Mouse (Mus musculus) bone marrow, adult 2 months (tissue): ENCODE results near the gene Fam173b. TPM values are rescaled to one million over a fixed set of nuclear protein-coding genes. Genes with fewer than 3 reads are reported as not detected.
"Not testable (repeated sequence)": the region's sequence is repeated elsewhere in the genome, so short reads cannot be mapped to it uniquely, and the experiment has no call there.

Experiments used
- H3K27ac ChIP-seq: fragments of 200-500 bp; 2 replicates; pipeline ENCODE4 v1.5.1; 2012; ENCODE audit warnings: low read depth, mild to moderate bottlenecking, control low read depth, inconsistent platforms, low read length; ENCODE audit not compliant: control insufficient read depth, poor library complexity, insufficient read depth
- H3K4me1 ChIP-seq: fragments of 200-500 bp; 2 replicates; pipeline ENCODE4 v1.6.1; 2011; ENCODE audit warnings: low read length; ENCODE audit not compliant: control insufficient read depth, insufficient read depth
- H3K4me3 ChIP-seq: fragments of 200-500 bp; replicated peaks from 2 replicates; pipeline ENCODE3; 2011; ENCODE audit warnings: mild to moderate bottlenecking, low read depth, low read length, control low read depth; ENCODE audit not compliant: control insufficient read depth
- CTCF ChIP-seq: fragments of 200-500 bp; IDR thresholded peaks from 2 replicates; pipeline ENCODE4 v1.5.1; 2011; ENCODE audit warnings: low read length, control low read depth; ENCODE audit not compliant: control insufficient read depth, insufficient read depth
- POLR2A ChIP-seq: fragments of 200-500 bp; IDR thresholded peaks from 2 replicates; pipeline ENCODE4 v1.6.1; 2011; ENCODE audit warnings: low read depth, mild to moderate bottlenecking, control low read depth, low read length, borderline replicate concordance; ENCODE audit not compliant: control insufficient read depth
- WGBS: fragments of 180-500 bp; shearing (Covaris S2); methylation state at CpG from one replicate; pipeline ENCODE4 v1.1.7; 2018; 5-methylcytosine and 5-hydroxymethylcytosine counted together
- polyA plus RNA-seq: library from polyadenylated mRNA; stranded (reverse); fragments of >200 nt; gene quantifications from 2 replicates; pipeline ENCODE4 v1.2.4, GENCODE M21; 2011; ENCODE audit warnings: low replicate concordance; ENCODE audit not compliant: missing spikeins, insufficient read depth, insufficient read length

Gene Fam173b
- polyA plus RNA-seq, 1 experiment = 17.7 TPM

- no peaks in the 10 kb centered on the region; the same call in 1 of the 2 replicates for H3K4me1 ChIP-seq
- H3K4me3 ChIP-seq = no peak overlapping the region
- TF ChIP-seq CTCF = no peak
- TF ChIP-seq POLR2A = no peak
- no peak overlapping the region for H3K27ac ChIP-seq
- 85% methylated on average over 5 of the region's 5 CpGs for WGBS
Measured at GRCm38 (mm10) chr15:31576076-31576475, 25.6 kb upstream of the Fam173b start.

GRCm38 (mm10) chr15:31581086-31581485 is 20.6 kb upstream of the Fam173b start:
- not testable (repeated sequence) for H3K4me1 ChIP-seq, H3K27ac ChIP-seq, H3K4me3 ChIP-seq
- 87% methylated on average over 2 of the region's 2 CpGs for WGBS

- TF ChIP-seq CTCF = no peak
- Histone ChIP-seq H3K4me1 (peaks cover 1% of the 10 kb centered on the region; the same call in 1 of the 2 replicates), H3K27ac (no peak overlapping the region), H3K4me3 (no peak overlapping the region)
- WGBS = 82% methylated on average over 13 of the region's 13 CpGs
Measured at GRCm38 (mm10) chr15:31583304-31584085, 18.2 kb upstream of the Fam173b start.

- H3K4me1 ChIP-seq = peaks cover 1% of the 10 kb centered on the region; the same call in 1 of the 2 replicates
- WGBS = 36% methylated on average over 7 of the region's 7 CpGs
Measured at GRCm38 (mm10) chr15:31585238-31585637, 16.4 kb upstream of the Fam173b start.

GRCm38 (mm10) chr15:31586088-31586487 is 15.6 kb upstream of the Fam173b start:
- TF ChIP-seq CTCF (no peak), POLR2A (no peak)
- H3K27ac ChIP-seq = no peak overlapping the region
- H3K4me3 ChIP-seq = no peak overlapping the region
- 72% methylated on average over 5 of the region's 5 CpGs for WGBS
- H3K4me1 ChIP-seq = peaks cover 1% of the 10 kb centered on the region; the same call in 1 of the 2 replicates

More at GRCm38 (mm10) chr15:31585238-31585637, 16.4 kb upstream of the Fam173b start:
- no peak overlapping the region for H3K4me3 ChIP-seq
- no peak for TF ChIP-seq POLR2A
- no peak for TF ChIP-seq CTCF
- H3K27ac ChIP-seq = no peak overlapping the region

- TF ChIP-seq CTCF (peak; percentile 98), POLR2A (no peak)
- Histone ChIP-seq H3K4me1 (peaks cover 1% of the 10 kb centered on the region; the same call in 1 of the 2 replicates), H3K27ac (no peak overlapping the region), H3K4me3 (no peak overlapping the region)
- under 1% methylated on average over 4 of the region's 4 CpGs for WGBS
Measured at GRCm38 (mm10) chr15:31586519-31586918, 15.1 kb upstream of the Fam173b start.

- Histone ChIP-seq H3K4me3 (no peak overlapping the region), H3K4me1 (peaks cover 1% of the 10 kb centered on the region; the same call in 1 of the 2 replicates), H3K27ac (no peak overlapping the region)
- no peak for TF ChIP-seq CTCF
- TF ChIP-seq POLR2A = no peak
- WGBS = 37% methylated on average over 2 of the region's 2 CpGs
Measured at GRCm38 (mm10) chr15:31587789-31588188, 13.9 kb upstream of the Fam173b start.

- no peak for TF ChIP-seq CTCF
- TF ChIP-seq POLR2A = no peak
- no peak overlapping the region for H3K4me3 ChIP-seq
- H3K27ac ChIP-seq = no peak overlapping the region
- H3K4me1 ChIP-seq = peaks cover 1% of the 10 kb centered on the region; the same call in 1 of the 2 replicates
- WGBS = 77% methylated on average over 8 of the region's 8 CpGs
Measured at GRCm38 (mm10) chr15:31588989-31589640, 12.5 kb upstream of the Fam173b start.

- Histone ChIP-seq H3K4me3 (no peak overlapping the region), H3K4me1 (peaks cover 1% of the 10 kb centered on the region; the same call in 1 of the 2 replicates), H3K27ac (no peak overlapping the region)
- no peak for TF ChIP-seq CTCF
- TF ChIP-seq POLR2A = no peak
- WGBS = 86% methylated on average over 5 of the region's 5 CpGs
Measured at GRCm38 (mm10) chr15:31590176-31590575, 11.5 kb upstream of the Fam173b start.
